Mouse (Mus musculus) forebrain, postnatal 0 days (tissue): Measurements from ENCODE around the gene Mndal. TPM values are rescaled to one million over a fixed set of nuclear protein-coding genes. Genes with fewer than 3 reads are reported as not detected.
"Not testable (repeated sequence)": the region's sequence is repeated elsewhere in the genome, so short reads cannot be mapped to it uniquely, and the experiment has no call there.

Source experiments
- ATAC-seq: fragments of 200-750 bp; cut with Nextera tagmentation; 2 replicates; pipeline ENCODE4 v1.8.0; 2017; ENCODE audit warnings: mild to moderate bottlenecking, moderate library complexity
- DNase-seq: peaks from one replicate; pipeline ENCODE4 v3.0.0-alpha.2; 2015
- H3K27ac ChIP-seq: fragments of 300-500 bp; sonication (generic); 2 replicates; pipeline ENCODE4 v1.5.1; 2014; ENCODE audit warnings: low read depth, mild to moderate bottlenecking, antibody characterized with exemption, low read length, moderate library complexity, mixed read lengths
- H3K27me3 ChIP-seq: fragments of 300-500 bp; sonication (generic); 2 replicates; pipeline ENCODE4 v1.6.1; 2014; ENCODE audit warnings: mild to moderate bottlenecking, low read length, mixed read lengths; ENCODE audit not compliant: insufficient read depth
- H3K36me3 ChIP-seq: fragments of 300-500 bp; sonication (generic); 2 replicates; pipeline ENCODE4 v1.6.1; 2014; ENCODE audit warnings: mild to moderate bottlenecking, moderate library complexity; ENCODE audit not compliant: insufficient read depth
- H3K4me1 ChIP-seq: fragments of 300-500 bp; sonication (generic); 2 replicates; pipeline ENCODE4 v1.6.1; 2014; ENCODE audit warnings: antibody characterized with exemption; ENCODE audit not compliant: insufficient read depth
- H3K4me2 ChIP-seq: fragments of 300-500 bp; sonication (generic); 2 replicates; pipeline ENCODE4 v1.6.1; 2014; ENCODE audit warnings: low read depth, mild to moderate bottlenecking, moderate library complexity
- H3K4me3 ChIP-seq: fragments of 300-500 bp; sonication (generic); 2 replicates; pipeline ENCODE4 v1.5.1; 2014; ENCODE audit warnings: low read depth, low read length, mixed read lengths
- H3K9ac ChIP-seq: fragments of 300-500 bp; sonication (generic); 2 replicates; pipeline ENCODE4 v1.6.1; 2014; ENCODE audit warnings: mild to moderate bottlenecking
- H3K9me3 ChIP-seq: fragments of 300-500 bp; sonication (generic); 2 replicates; pipeline ENCODE4 v1.6.1; 2016; ENCODE audit warnings: low read length
- WGBS: fragments of 180-500 bp; shearing (Covaris S2); extraction: QIAGEN DNeasy Blood & Tissue Kit; methylation state at CpG from one replicate; pipeline ENCODE4 v1.1.7; 2014; 5-methylcytosine and 5-hydroxymethylcytosine counted together
- polyA plus RNA-seq: library from polyadenylated mRNA; unstranded; fragments of >200 nt; fragmentation: Nextera tagmentation; extraction: Ambion mirVana; gene quantifications from 2 replicates; pipeline ENCODE4 v1.2.1, GENCODE M21; 2015
- total RNA-seq: library from RNA; depleted of rRNA; stranded (reverse); fragments of >200 nt; gene quantifications from 2 replicates; pipeline ENCODE4 v1.2.3, GENCODE M21; 2014; rRNA removed

Mndal gene
- total and polyA plus RNA-seq, 2 experiments from 2014 or later = 4.3 to 4.8 TPM

DNA sequence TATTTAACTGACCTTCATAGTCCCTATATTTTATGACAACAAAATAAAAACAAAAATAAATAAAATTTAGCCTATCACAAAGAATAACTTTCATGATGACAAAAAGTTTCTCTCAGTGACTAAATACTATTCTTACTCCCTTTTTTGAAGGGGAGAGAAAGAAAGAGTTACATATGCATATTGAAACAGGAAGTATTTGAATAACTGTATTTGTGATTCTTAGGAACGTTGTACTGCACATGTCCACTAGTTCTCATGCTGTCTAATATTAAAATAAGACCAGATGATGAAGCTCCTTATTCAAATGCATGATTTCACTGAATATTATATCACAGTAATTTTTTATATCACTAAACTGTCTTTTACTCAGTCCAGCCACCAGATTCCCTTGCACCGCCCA is 140.5 kb downstream of the Mndal start:
- H3K9me3 ChIP-seq, H3K4me3 ChIP-seq, H3K27me3 ChIP-seq, H3K27ac ChIP-seq, DNase-seq, ATAC-seq, H3K36me3 ChIP-seq, H3K4me2 ChIP-seq, H3K4me1 ChIP-seq, H3K9ac ChIP-seq: not testable (repeated sequence)
- WGBS = 88% methylated on average over 2 of the region's 2 CpGs

Other genes with a start within 250 kb of the Mndal start
- gene Ifi207, start 200.7 kb downstream of the Mndal start, total RNA-seq = 0.23 and 0.48 TPM in 2 replicates
- gene Ifi207, start 200.7 kb downstream of the Mndal start, polyA plus RNA-seq = 0.43 and 0.47 TPM in 2 replicates
- gene Ifi204, start 175.5 kb downstream of the Mndal start, total RNA-seq = 1.0 and 1.4 TPM in 2 replicates
- 1.2 and 1.3 TPM in 2 replicates for gene Ifi204, start 175.5 kb downstream of the Mndal start, polyA plus RNA-seq
- gene Ifi211, start 29.4 kb downstream of the Mndal start, total RNA-seq = 0.43 TPM in 1 of 2 replicates, not detected in the other
- 0.35 and 0.48 TPM in 2 replicates for gene Ifi211, start 29.4 kb downstream of the Mndal start, polyA plus RNA-seq
- gene Ifi203, start 181 bp upstream of the Mndal start, total RNA-seq = 1.6 and 3.4 TPM in 2 replicates
- 2.3 and 2.9 TPM in 2 replicates for gene Ifi203, start 181 bp upstream of the Mndal start, polyA plus RNA-seq
- gene Ifi202b, start 40.3 kb upstream of the Mndal start, total RNA-seq = not detected in 2 replicates
- gene Ifi202b, start 40.3 kb upstream of the Mndal start, polyA plus RNA-seq = not detected in 2 replicates
- gene Ifi205, start 89.3 kb upstream of the Mndal start, total RNA-seq = 0.08 TPM in 1 of 2 replicates, not detected in the other
- not detected in 2 replicates for gene Ifi205, start 89.3 kb upstream of the Mndal start, polyA plus RNA-seq
- gene Olfr433, start 98.2 kb upstream of the Mndal start, total RNA-seq = not detected in 2 replicates
- not detected in 2 replicates for gene Olfr433, start 98.2 kb upstream of the Mndal start, polyA plus RNA-seq
- gene Olfr432, start 106.7 kb upstream of the Mndal start, total RNA-seq = not detected in 2 replicates
- gene Olfr432, start 106.7 kb upstream of the Mndal start, polyA plus RNA-seq = not detected in 2 replicates
- gene Olfr430, start 124.1 kb upstream of the Mndal start, total RNA-seq = not detected in 2 replicates
- not detected in 2 replicates for gene Olfr430, start 124.1 kb upstream of the Mndal start, polyA plus RNA-seq
- not detected in 2 replicates for gene Olfr429, start 141.8 kb upstream of the Mndal start, total RNA-seq
- gene Olfr429, start 141.8 kb upstream of the Mndal start, polyA plus RNA-seq = not detected in 2 replicates
- gene Olfr427, start 154.4 kb upstream of the Mndal start, total RNA-seq = not detected in 2 replicates
- not detected in 2 replicates for gene Olfr427, start 154.4 kb upstream of the Mndal start, polyA plus RNA-seq
- gene Olfr231, start 178.7 kb upstream of the Mndal start, total RNA-seq = not detected in 2 replicates
- not detected in 2 replicates for gene Olfr231, start 178.7 kb upstream of the Mndal start, polyA plus RNA-seq
- not detected in 2 replicates for gene Olfr424, start 189.0 kb upstream of the Mndal start, total RNA-seq
- not detected in 2 replicates for gene Olfr424, start 189.0 kb upstream of the Mndal start, polyA plus RNA-seq
- gene Olfr420, start 213.1 kb upstream of the Mndal start, total RNA-seq = not detected in 2 replicates
- gene Olfr420, start 213.1 kb upstream of the Mndal start, polyA plus RNA-seq = not detected in 2 replicates
- gene Spta1, start 230.3 kb upstream of the Mndal start, total RNA-seq = 0.08 and 0.14 TPM in 2 replicates
- gene Spta1, start 230.3 kb upstream of the Mndal start, polyA plus RNA-seq = 0.02 and 0.03 TPM in 2 replicates